8 mouse cellular contexts compared by ENCODE assay signal in genomic region chr2:132970772-132971173, GRCm38 (mm10). TPM values are rescaled to one million over a fixed set of nuclear protein-coding genes. Genes with fewer than 3 reads are reported as not detected.
DNase-seq lines count a peak whose midpoint lies in the region; ATAC-seq and TF ChIP-seq lines count a peak whose summit lies in the region.

No protein-coding gene starts in this region.

- H3K27ac ChIP-seq in kidney, adult 2 months (ENCODE audit: insufficient read depth, low read depth, low read length): no peak overlapping the region
- no peak overlapping the region for H3K27ac ChIP-seq in intestine, postnatal 0 days (ENCODE audit: low read depth, low read length)
- H3K27ac ChIP-seq in midbrain, embryonic 15.5 days: no peak overlapping the region
- no peak overlapping the region for H3K27ac ChIP-seq in thymus, adult 2 months (ENCODE audit: control insufficient read depth, insufficient read depth, low read length)

- no peak overlapping the region for H3K4me3 ChIP-seq in kidney, adult 2 months (ENCODE audit: insufficient read depth, low read depth, low read length)
- H3K4me3 ChIP-seq in intestine, postnatal 0 days (ENCODE audit: low read depth, low read length): no peak overlapping the region
- no peak overlapping the region for H3K4me3 ChIP-seq in midbrain, embryonic 15.5 days
- no peak overlapping the region for H3K4me3 ChIP-seq in thymus, adult 2 months (ENCODE audit: control insufficient read depth, insufficient read depth, low read length)

- no peak overlapping the region for H3K4me2 ChIP-seq in intestine, postnatal 0 days (replicated peaks; ENCODE audit: low read depth)
- no peak overlapping the region for H3K4me2 ChIP-seq in midbrain, embryonic 15.5 days

- no peaks in the 10 kb centered on the region for H3K36me3 ChIP-seq in kidney, adult 2 months (ENCODE audit: control insufficient read depth, insufficient read depth, low read length)
- H3K36me3 ChIP-seq in intestine, postnatal 0 days (ENCODE audit: control insufficient read depth, insufficient read depth): no peaks in the 10 kb centered on the region
- H3K36me3 ChIP-seq in midbrain, embryonic 15.5 days (replicated peaks): no peaks in the 10 kb centered on the region
- no peaks in the 10 kb centered on the region for H3K36me3 ChIP-seq in thymus, adult 2 months (ENCODE audit: control insufficient read depth, insufficient read depth, low read length)

- H3K9ac ChIP-seq in intestine, postnatal 0 days (ENCODE audit: low read depth, low read length): no peak overlapping the region
- no peak overlapping the region for H3K9ac ChIP-seq in midbrain, embryonic 15.5 days

- peak; percentile 49 for DNase-seq in kidney, adult 2 months
- no peak for DNase-seq in kidney, adult 18-20 months
- peak; percentile 15 for DNase-seq in MN1 (ENCODE audit: low spot score)
- peak; percentile 80 for DNase-seq in embryo, embryonic 10.5 days (ENCODE audit: low spot score)
- DNase-seq in thymus, adult 2 months: no peak

- WGBS in kidney, adult 2 months: 24% methylated on average over 4 of the region's 4 CpGs
- 27% methylated on average over 4 of the region's 4 CpGs for WGBS in intestine, postnatal 0 days
- WGBS in midbrain, embryonic 15.5 days: 43% methylated on average over 4 of the region's 4 CpGs
- WGBS in thymus, adult 2 months: 28% methylated on average over 4 of the region's 4 CpGs

- no peaks in the 10 kb centered on the region for H3K4me1 ChIP-seq in kidney, adult 2 months (ENCODE audit: control insufficient read depth, insufficient read depth, low read length)
- H3K4me1 ChIP-seq in intestine, postnatal 0 days (replicated peaks; ENCODE audit: control insufficient read depth, insufficient read depth, low read length): no peaks in the 10 kb centered on the region
- H3K4me1 ChIP-seq in midbrain, embryonic 15.5 days: no peaks in the 10 kb centered on the region
- H3K4me1 ChIP-seq in thymus, adult 2 months (replicated peaks; ENCODE audit: control insufficient read depth, insufficient read depth, low read length): no peaks in the 10 kb centered on the region

- TF ChIP-seq CTCF in kidney, adult 2 months (conservative IDR thresholded peaks at IDR 0.05; ENCODE audit: insufficient read depth, insufficient read length, low read depth, low read length): 0 out of 2 replicates have a peak, but pooled peaks have one; percentile 28
- TF ChIP-seq CTCF in intestine, postnatal 0 days (IDR thresholded peaks at IDR 0.05; ENCODE audit: low read depth): peak; percentile 68
- no peak for TF ChIP-seq CTCF in thymus, adult 2 months (IDR thresholded peaks at IDR 0.05; ENCODE audit: borderline replicate concordance, control insufficient read depth, extremely low read depth, insufficient read depth, low read length, poor library complexity)

- H3K27me3 ChIP-seq in kidney, adult 2 months (replicated peaks; ENCODE audit: control insufficient read depth, insufficient read depth, low read length): no peaks in the 10 kb centered on the region
- no peaks in the 10 kb centered on the region for H3K27me3 ChIP-seq in intestine, postnatal 0 days (replicated peaks; ENCODE audit: control insufficient read depth, insufficient read depth, low read length)
- H3K27me3 ChIP-seq in midbrain, embryonic 15.5 days (replicated peaks): no peaks in the 10 kb centered on the region
- no peaks in the 10 kb centered on the region for H3K27me3 ChIP-seq in thymus, adult 2 months (ENCODE audit: control insufficient read depth, insufficient read depth, low read length)

- no peak for ATAC-seq in intestine, postnatal 0 days
- ATAC-seq in midbrain, embryonic 15.5 days (replicated peaks): 0 out of 2 replicates have a peak, but pooled peaks have one; percentile 45
- no peak for ATAC-seq in activated CD4-positive, CD25-positive, alpha-beta regulatory T cell, adult 4 months

- no peaks in the 10 kb centered on the region for H3K9me3 ChIP-seq in intestine, postnatal 0 days (ENCODE audit: control insufficient read depth)
- H3K9me3 ChIP-seq in midbrain, embryonic 15.5 days: no peaks in the 10 kb centered on the region

- TF ChIP-seq POLR2A in kidney, adult 2 months (IDR thresholded peaks at IDR 0.05; ENCODE audit: low read depth, low read length): no peak
- no peak for TF ChIP-seq POLR2A in thymus, adult 2 months (IDR thresholded peaks at IDR 0.05; ENCODE audit: control insufficient read depth, extremely low read depth, insufficient read depth, low read length, poor library complexity)

RNA-seq across cellular contexts. Expression of gene Fermt1, which starts 25.1 kb away (rescaled TPM):
- polyA plus RNA-seq in kidney, adult 2 months (2012; rRNA removed): 13.7 and 17.6 TPM in 2 replicates
- polyA plus RNA-seq in intestine, postnatal 0 days (2015; fragmentation: Nextera tagmentation; extraction: Ambion mirVana): 69.7 and 77.5 TPM in 2 replicates
- not detected in 2 replicates for polyA plus RNA-seq in midbrain, embryonic 15.5 days (2015; fragmentation: Nextera tagmentation; extraction: Ambion mirVana)
- polyA plus RNA-seq in activated CD4-positive, CD25-positive, alpha-beta regulatory T cell, adult 4 months (2017; shearing (Covaris generic)): not detected
- polyA plus RNA-seq in thymus, adult 2 months (2012; rRNA removed): 4.0 and 4.2 TPM in 2 replicates

Comparison
In these comparisons a context has a peak if more than half of its experiments do, and no peak if none do; other contexts are left out.
1. DNase-seq: peak in kidney, adult 2 months (single experiment), MN1 (single experiment) and embryo, embryonic 10.5 days (single experiment); none in kidney, adult 18-20 months (single experiment) and thymus, adult 2 months (single experiment).